Mouse (Mus musculus) erythroid progenitor cell, adult 5-6 weeks (primary cell): ENCODE results near the gene Tor3a. TPM values are rescaled to one million over a fixed set of nuclear protein-coding genes. Genes with fewer than 3 reads are reported as not detected.

Experiments used
- ATAC-seq: replicated peaks from 2 replicates; pipeline ENCODE4 v1.8.0; 2016; ENCODE audit warnings: moderate number of reproducible peaks, mild to moderate bottlenecking, moderate TSS enrichment, inconsistent platforms; ENCODE audit not compliant: poor library complexity, low FRiP score, severe bottlenecking
- total RNA-seq, 2 experiments: library from RNA; stranded (forward) in 1 of 2; stranded (reverse) in 1 of 2; fragments of 150-400 nt in 1 of 2; fragments of 186-747, 209-891 nt in 1 of 2; gene quantifications; 2 replicates each; pipeline versions ENCODE4 v1.2.3 to v1.2.4; 2015 to 2017; ENCODE audit warnings: low replicate concordance in 2 of 2

Gene Tor3a
- total RNA-seq, 2 experiments from 2014 or later = 5.4 to 10.4 TPM

DNA sequence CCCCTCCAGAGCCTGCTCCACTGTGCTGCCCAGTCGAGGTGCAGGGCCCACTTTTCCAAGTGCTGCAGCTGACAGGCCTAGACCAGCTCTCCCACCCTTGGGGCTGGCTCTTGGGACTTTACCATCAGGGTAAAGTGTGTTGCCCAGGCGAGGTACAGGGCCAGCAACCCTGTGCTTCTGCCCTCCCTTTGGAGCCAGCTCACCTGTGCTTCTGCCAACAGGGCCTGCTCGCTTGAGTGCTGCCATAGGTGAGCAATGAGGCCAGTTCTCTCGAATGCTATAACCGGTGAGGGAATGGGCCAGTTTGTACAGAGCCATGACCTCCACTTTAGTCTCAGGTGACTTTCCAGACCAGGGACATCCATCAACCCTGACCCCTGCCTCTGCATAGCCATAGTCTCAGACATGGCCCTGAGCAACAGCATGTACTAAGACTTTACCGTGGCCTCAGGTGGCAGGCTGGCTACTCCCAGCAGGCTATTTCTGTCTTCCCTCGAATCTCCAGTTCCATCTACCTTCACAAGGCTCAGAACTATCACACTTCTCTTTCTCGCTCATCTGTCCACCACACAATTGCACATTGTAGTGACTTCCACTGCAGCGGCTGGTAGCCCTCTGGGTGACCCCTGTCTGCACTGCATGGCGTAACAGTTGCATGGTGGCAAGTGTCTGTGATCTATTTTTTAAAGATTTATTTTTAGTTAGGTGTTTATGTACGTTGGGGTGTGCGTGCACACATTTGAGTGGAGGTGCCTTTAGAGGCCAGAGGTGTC, 68.9 kb downstream of the Tor3a start:
- no peak for ATAC-seq

Other genes with a start within 250 kb of the Tor3a start
- 13.3 and 15.1 TPM in 2 replicates for gene Soat1, start 200.0 kb downstream of the Tor3a start, total RNA-seq (2015; ENCODE audit: low replicate concordance)
- 6.5 and 8.6 TPM in 2 replicates for gene Soat1, start 200.0 kb downstream of the Tor3a start, total RNA-seq (2017; ENCODE audit: low replicate concordance)
- gene Gm10031, start 150.3 kb downstream of the Tor3a start, total RNA-seq (2015; ENCODE audit: low replicate concordance) = 0.72 and 1.7 TPM in 2 replicates
- 4.8 and 8.1 TPM in 2 replicates for gene Gm10031, start 150.3 kb downstream of the Tor3a start, total RNA-seq (2017; ENCODE audit: low replicate concordance)
- gene Abl2, start 115.6 kb downstream of the Tor3a start, total RNA-seq (2015; ENCODE audit: low replicate concordance) = 4.0 and 5.4 TPM in 2 replicates
- gene Abl2, start 115.6 kb downstream of the Tor3a start, total RNA-seq (2017; ENCODE audit: low replicate concordance) = 1.3 and 1.7 TPM in 2 replicates
- 23.9 and 25.6 TPM in 2 replicates for gene Fam20b, start 44.7 kb upstream of the Tor3a start, total RNA-seq (2015; ENCODE audit: low replicate concordance)
- gene Fam20b, start 44.7 kb upstream of the Tor3a start, total RNA-seq (2017; ENCODE audit: low replicate concordance) = 39.8 and 41.6 TPM in 2 replicates
- gene Angptl1, start 164.2 kb upstream of the Tor3a start, total RNA-seq (2015; ENCODE audit: low replicate concordance) = not detected in 2 replicates
- gene Angptl1, start 164.2 kb upstream of the Tor3a start, total RNA-seq (2017; ENCODE audit: low replicate concordance) = 0.51 and 0.53 TPM in 2 replicates